Mouse (Mus musculus) embryonic facial prominence, embryonic 15.5 days (tissue): ENCODE measurements at regions not wholly inside any gene's neighbourhood (a gene's known extent, or its start where the extent isn't known, plus 50 kb on each side); places are given as distances from the start of the nearest gene placed in this dataset.
A peak's percentile ranks its signal among the peaks of the same experiment; 100 is the strongest.
"Not testable (repeated sequence)": the region's sequence is repeated elsewhere in the genome, so short reads cannot be mapped to it uniquely, and the experiment has no call there.

Experiments used
- ATAC-seq: fragments of 200-750 bp; cut with Nextera tagmentation; 2 replicates; pipeline ENCODE4 v1.8.0; 2017; ENCODE audit warnings: low read depth, moderate TSS enrichment; ENCODE audit not compliant: insufficient number of reproducible peaks, low FRiP score, low TSS enrichment
- H3K27ac ChIP-seq: fragments of 300-500 bp; sonication (generic); replicated peaks from 2 replicates; pipeline ENCODE4 v1.5.1; 2015; ENCODE audit warnings: mild to moderate bottlenecking, inconsistent platforms
- H3K27me3 ChIP-seq: fragments of 300-500 bp; sonication (generic); 2 replicates; pipeline ENCODE4 v1.6.1; 2015; ENCODE audit warnings: inconsistent platforms
- H3K36me3 ChIP-seq: fragments of 300-500 bp; sonication (generic); 2 replicates; pipeline ENCODE4 v1.6.1; 2015; ENCODE audit warnings: mild to moderate bottlenecking, inconsistent platforms
- H3K4me1 ChIP-seq: fragments of 300-500 bp; sonication (generic); 2 replicates; pipeline ENCODE4 v1.6.1; 2015; ENCODE audit warnings: inconsistent platforms
- H3K4me2 ChIP-seq: fragments of 300-500 bp; sonication (generic); replicated peaks from 2 replicates; pipeline ENCODE4 v1.6.1; 2015; ENCODE audit warnings: mild to moderate bottlenecking, inconsistent platforms
- H3K4me3 ChIP-seq: fragments of 300-500 bp; sonication (generic); replicated peaks from 2 replicates; pipeline ENCODE4 v1.5.1; 2015; ENCODE audit warnings: mild to moderate bottlenecking, inconsistent platforms
- H3K9ac ChIP-seq: fragments of 300-500 bp; sonication (generic); 2 replicates; pipeline ENCODE4 v1.6.1; 2015; ENCODE audit warnings: inconsistent platforms
- H3K9me3 ChIP-seq: fragments of 300-500 bp; sonication (generic); replicated peaks from 2 replicates; pipeline ENCODE4 v1.6.1; 2016; ENCODE audit warnings: inconsistent platforms
- WGBS: fragments of 180-500 bp; shearing (Covaris S2); methylation state at CpG from one replicate; pipeline ENCODE4 v1.1.7; 2015; 5-methylcytosine and 5-hydroxymethylcytosine counted together

DNA sequence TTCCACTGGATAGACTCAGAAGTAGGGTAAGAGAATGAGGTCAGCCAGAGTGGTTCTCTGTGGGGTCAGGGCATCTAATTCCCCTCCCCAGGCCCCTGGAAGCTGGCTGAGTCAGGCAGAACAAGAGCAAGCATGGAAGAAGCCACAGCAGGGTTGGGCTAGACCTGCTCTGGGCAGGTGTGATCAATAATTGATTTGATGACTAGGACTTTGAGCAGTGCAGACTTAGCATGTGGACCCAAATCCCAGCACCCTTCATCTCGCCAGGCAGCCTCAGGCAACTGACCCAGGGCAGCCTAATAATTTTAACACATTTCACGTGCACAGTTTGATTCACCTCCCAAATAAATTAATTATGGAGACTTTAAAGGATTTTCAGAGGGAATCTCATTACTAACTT, 67.2 kb downstream of the Qdpr start:
- H3K36me3 ChIP-seq = no peaks in the 10 kb centered on the region
- no peaks in the 10 kb centered on the region for H3K4me1 ChIP-seq
- ATAC-seq = no peak
- H3K4me2 ChIP-seq = no peak overlapping the region
- H3K4me3 ChIP-seq = no peak overlapping the region
- 58% methylated on average over 2 of the region's 2 CpGs for WGBS
- H3K9ac ChIP-seq = no peak overlapping the region
- no peaks in the 10 kb centered on the region for H3K9me3 ChIP-seq
- no peak overlapping the region for H3K27ac ChIP-seq
- no peaks in the 10 kb centered on the region for H3K27me3 ChIP-seq

DNA sequence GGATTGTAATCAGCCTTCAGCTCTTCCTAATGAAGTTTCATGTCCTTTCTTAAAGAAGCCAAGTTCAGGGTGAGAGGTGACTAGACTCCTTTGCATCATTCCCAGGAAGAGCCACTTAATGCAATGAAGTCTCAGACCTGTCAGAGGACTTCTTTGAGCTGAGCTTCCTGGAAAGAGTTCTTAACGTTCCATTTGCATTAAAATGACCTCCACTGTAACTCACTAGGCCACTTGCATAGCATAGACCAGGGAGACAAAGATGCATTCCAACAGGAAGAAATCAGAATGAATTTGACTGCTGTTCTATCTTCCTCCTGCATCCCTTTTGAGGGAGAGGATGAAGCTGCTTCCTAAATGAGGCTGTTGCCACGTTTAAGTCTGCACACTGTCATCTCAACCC, 71.5 kb downstream of the Qdpr start:
- no peaks in the 10 kb centered on the region for H3K4me1 ChIP-seq
- no peak overlapping the region for H3K4me2 ChIP-seq
- no peaks in the 10 kb centered on the region for H3K9me3 ChIP-seq
- no peak overlapping the region for H3K27ac ChIP-seq
- H3K9ac ChIP-seq = no peak overlapping the region
- no peaks in the 10 kb centered on the region for H3K27me3 ChIP-seq
- H3K4me3 ChIP-seq = no peak overlapping the region
- 11% methylated on average over 2 of the region's 2 CpGs for WGBS
- no peaks in the 10 kb centered on the region for H3K36me3 ChIP-seq
- no peak for ATAC-seq

DNA sequence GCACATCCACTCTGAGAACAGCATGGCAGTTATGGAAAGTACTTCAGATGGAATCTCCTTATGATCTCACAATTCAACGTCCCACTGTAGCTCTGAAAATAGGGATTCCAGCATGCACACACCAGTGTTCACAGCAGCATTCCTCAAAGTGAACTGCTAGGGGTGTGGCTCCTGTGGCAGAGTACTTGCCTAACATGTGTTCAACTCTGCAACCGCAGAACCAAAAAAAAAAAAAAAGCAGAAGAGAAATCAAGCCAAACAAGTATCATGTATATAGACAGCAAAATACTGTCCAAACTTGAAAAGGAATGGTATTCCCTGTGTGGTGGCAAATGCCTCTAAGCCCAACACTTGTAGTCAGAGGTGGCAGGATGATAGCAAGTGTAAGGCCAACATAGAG, 77.0 kb downstream of the Qdpr start:
- no peak overlapping the region for H3K27ac ChIP-seq
- no peak overlapping the region for H3K4me2 ChIP-seq
- H3K4me1 ChIP-seq = no peaks in the 10 kb centered on the region
- H3K9ac ChIP-seq = no peak overlapping the region
- ATAC-seq = no peak
- no peaks in the 10 kb centered on the region for H3K9me3 ChIP-seq
- no peak overlapping the region for H3K4me3 ChIP-seq
- no peaks in the 10 kb centered on the region for H3K27me3 ChIP-seq
- H3K36me3 ChIP-seq = no peaks in the 10 kb centered on the region
- WGBS = 55% methylated on average over 2 of the region's 2 CpGs

DNA sequence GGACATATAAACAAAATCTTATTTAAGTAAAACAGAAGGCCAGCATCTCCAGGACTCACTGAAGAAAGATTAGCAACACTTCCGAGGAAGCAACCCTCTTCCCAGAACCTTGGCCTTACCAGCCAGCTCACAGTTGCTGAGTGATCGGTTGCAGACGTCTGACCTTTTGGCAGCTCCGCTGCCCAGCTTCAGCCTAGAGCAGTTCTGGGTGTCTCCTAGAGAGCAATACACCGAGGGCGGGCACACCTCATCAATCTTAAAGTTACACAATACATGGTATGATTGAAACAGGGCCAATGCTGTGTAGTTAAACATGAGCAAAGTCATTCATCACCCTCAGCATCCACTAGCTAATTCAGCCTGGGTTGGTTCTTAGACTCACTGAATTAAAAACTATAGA, 81.6 kb downstream of the Qdpr start:
- Histone ChIP-seq H3K4me2 (no peak overlapping the region), H3K4me3 (no peak overlapping the region), H3K4me1 (no peaks in the 10 kb centered on the region), H3K9me3 (no peaks in the 10 kb centered on the region), H3K27ac (no peak overlapping the region), H3K27me3 (no peaks in the 10 kb centered on the region), H3K36me3 (no peaks in the 10 kb centered on the region), H3K9ac (no peak overlapping the region)
- no peak for ATAC-seq
- 74% methylated on average over 6 of the region's 6 CpGs for WGBS

DNA sequence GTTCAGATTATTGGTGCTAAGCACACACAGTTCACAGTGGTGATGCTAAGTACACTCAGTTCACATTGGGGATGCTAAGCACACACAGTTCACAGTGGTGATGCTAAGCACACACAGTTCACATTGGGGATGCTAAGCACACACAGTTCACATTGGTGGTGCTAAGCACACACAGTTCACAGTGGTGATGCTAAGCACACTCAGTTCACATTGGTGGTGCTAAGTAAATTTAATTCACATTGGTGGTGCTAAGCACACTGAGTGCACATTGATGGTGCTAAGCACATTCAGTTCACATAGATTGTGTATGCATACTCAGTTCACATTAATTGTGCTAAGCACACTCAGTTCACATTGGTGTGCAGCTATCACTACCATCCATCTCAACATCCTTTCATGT, 89.8 kb downstream of the Qdpr start:
- H3K4me1 ChIP-seq = no peaks in the 10 kb centered on the region
- H3K9ac ChIP-seq = no peak overlapping the region
- H3K27ac ChIP-seq = no peak overlapping the region
- no peak for ATAC-seq
- H3K4me3 ChIP-seq = no peak overlapping the region
- H3K27me3 ChIP-seq = no peaks in the 10 kb centered on the region
- H3K4me2 ChIP-seq = no peak overlapping the region
- H3K36me3 ChIP-seq = no peaks in the 10 kb centered on the region
- H3K9me3 ChIP-seq = no peaks in the 10 kb centered on the region

DNA sequence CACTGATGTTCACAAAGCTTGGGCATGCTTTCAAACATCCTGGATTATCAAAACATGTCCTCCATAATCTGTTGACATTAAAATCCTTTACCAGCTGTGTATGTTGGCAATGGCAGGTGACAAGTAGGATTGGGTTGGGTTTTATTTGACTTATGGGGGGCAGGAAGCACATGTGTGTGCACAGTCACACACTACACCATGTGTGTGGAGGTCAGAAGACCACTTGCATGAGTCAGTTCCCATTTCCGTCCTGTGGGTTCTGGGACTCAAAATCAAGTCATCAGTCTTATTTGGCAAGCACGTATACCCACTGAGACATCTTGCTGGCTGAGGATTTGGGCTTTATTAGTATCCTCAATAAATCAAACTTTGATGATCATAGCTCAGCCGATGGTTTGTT, 109.6 kb downstream of the Qdpr start:
- no peaks in the 10 kb centered on the region for H3K4me1 ChIP-seq
- no peaks in the 10 kb centered on the region for H3K36me3 ChIP-seq
- H3K27ac ChIP-seq = no peak overlapping the region
- H3K9ac ChIP-seq = no peak overlapping the region
- no peak overlapping the region for H3K4me2 ChIP-seq
- WGBS = 84% methylated on average over 3 of the region's 3 CpGs
- no peak for ATAC-seq
- no peak overlapping the region for H3K4me3 ChIP-seq
- H3K9me3 ChIP-seq = no peaks in the 10 kb centered on the region
- H3K27me3 ChIP-seq = no peaks in the 10 kb centered on the region

DNA sequence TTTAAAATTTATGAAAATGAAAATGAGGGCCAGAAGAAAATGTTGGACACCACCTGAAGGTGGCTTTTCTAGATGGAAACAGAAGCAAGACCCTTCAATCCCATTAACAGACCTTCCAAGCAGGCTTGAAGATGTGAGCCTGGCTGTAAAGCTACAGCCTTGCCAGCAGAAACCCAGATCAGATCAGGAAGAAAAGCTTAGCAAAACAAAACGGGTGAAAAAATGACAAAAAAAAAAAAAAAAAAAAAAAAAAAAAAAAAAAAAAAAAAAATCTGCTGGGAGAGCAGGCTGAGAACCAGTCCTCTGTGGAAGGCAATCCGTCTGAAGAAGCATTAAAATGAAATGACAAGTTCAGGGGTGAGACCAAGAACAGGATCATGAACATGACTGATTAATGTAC, 113.2 kb downstream of the Qdpr start:
- Histone ChIP-seq H3K9me3 (no peaks in the 10 kb centered on the region), H3K9ac (no peak overlapping the region), H3K36me3 (no peaks in the 10 kb centered on the region), H3K4me1 (no peaks in the 10 kb centered on the region), H3K27ac (no peak overlapping the region), H3K4me3 (no peak overlapping the region), H3K27me3 (no peaks in the 10 kb centered on the region), H3K4me2 (no peak overlapping the region)
- 46% methylated on average over 2 of the region's 2 CpGs for WGBS
- ATAC-seq = no peak

DNA sequence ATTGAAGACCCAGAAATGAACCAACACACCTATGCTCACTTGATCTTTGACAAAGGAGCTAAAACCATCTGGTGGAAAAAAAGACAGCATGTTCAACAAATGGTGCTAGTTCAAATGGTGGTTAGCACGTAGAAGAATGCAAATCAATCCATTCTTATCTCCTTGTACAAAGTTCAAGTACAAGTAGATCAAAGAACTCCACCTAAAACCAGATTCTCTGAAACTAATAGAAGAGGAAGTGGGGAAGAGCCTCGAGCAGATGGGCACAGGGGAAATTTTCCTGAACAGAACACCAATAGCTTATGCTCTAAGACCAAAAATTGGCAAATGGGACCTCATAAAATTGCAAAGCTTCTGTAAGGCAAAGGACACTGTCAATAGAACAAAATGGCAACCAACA, 125.6 kb downstream of the Qdpr start:
- not testable (repeated sequence) for H3K4me3 ChIP-seq, ATAC-seq, H3K36me3 ChIP-seq, H3K4me1 ChIP-seq, H3K4me2 ChIP-seq, H3K9ac ChIP-seq, H3K27me3 ChIP-seq, H3K27ac ChIP-seq, H3K9me3 ChIP-seq
- 58% methylated on average over 2 of the region's 2 CpGs for WGBS

DNA sequence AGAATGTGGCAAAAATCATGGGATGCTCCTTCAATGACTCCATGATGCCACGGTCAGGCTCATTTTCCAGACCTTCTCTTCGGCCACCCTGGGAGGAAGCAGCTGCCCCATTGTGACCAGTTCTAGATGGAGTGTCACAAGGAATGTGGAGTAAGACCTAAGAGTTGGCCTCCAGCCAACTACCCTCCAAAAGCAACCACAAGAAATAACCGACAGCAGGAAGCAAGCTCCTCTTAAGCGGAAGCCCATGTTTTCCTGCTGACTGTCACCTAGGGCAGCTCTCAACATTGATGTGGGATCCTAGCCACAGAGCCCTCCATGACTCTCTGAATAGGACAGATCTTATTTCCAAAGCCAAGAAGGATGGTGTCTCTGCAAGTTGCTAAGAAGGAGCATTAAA, 126.5 kb downstream of the Qdpr start:
- ATAC-seq = no peak
- no peaks in the 10 kb centered on the region for H3K36me3 ChIP-seq
- H3K9me3 ChIP-seq = no peaks in the 10 kb centered on the region
- H3K4me3 ChIP-seq = no peak overlapping the region
- H3K27me3 ChIP-seq = no peaks in the 10 kb centered on the region
- no peak overlapping the region for H3K27ac ChIP-seq
- WGBS = 76% methylated on average over 4 of the region's 4 CpGs
- H3K9ac ChIP-seq = no peak overlapping the region
- no peak overlapping the region for H3K4me2 ChIP-seq
- H3K4me1 ChIP-seq = no peaks in the 10 kb centered on the region

DNA sequence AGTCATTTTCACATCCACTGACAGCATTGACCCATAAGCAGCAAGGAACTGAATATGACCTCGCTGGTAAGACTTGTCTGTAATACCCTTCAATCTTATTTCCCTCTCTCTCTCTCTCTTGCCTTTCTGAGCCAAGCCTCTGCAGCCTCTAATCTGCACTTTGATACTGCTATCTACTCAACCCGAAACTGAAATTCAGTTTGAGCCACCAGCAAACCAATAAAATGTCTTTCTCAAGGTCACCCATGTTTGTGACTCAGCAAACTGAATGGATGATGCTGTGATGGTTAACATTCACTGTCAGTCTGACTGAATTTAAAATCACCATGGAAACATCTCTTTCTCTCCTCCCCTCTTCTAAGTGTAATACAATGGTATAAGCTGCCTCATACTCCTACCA, 132.0 kb downstream of the Qdpr start:
- H3K27ac ChIP-seq = no peak overlapping the region
- H3K9me3 ChIP-seq = no peaks in the 10 kb centered on the region
- no peak overlapping the region for H3K4me3 ChIP-seq
- H3K36me3 ChIP-seq = no peaks in the 10 kb centered on the region
- H3K9ac ChIP-seq = no peak overlapping the region
- ATAC-seq = no peak
- whole genome bisulfite sequencing = 74% methylated on average over 2 of the region's 2 CpGs
- no peak overlapping the region for H3K4me2 ChIP-seq
- no peaks in the 10 kb centered on the region for H3K27me3 ChIP-seq
- no peaks in the 10 kb centered on the region for H3K4me1 ChIP-seq

DNA sequence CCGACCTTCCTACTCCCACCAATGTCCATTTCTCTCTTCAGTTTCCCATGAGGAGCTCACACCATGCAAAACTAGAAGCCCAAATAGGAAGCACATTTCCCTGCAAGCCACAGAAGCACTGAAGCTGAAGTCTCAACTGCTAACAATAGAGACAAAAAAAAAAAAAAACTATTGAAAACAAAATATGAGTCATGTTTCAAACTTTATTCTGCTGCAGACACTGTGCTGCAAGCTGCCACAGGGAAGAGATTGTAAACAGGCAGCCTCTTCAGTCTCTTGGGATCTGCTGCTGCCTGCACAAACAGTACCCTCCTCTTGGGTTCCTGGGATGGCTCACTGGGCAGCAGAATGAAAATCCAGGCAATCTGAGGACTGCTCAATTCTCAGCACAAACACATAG, 148.9 kb downstream of the Qdpr start:
- ATAC-seq = no peak
- H3K4me3 ChIP-seq = no peak overlapping the region
- H3K9me3 ChIP-seq = no peaks in the 10 kb centered on the region
- H3K36me3 ChIP-seq = no peaks in the 10 kb centered on the region
- 63% methylated on average over 1 of the region's 1 CpGs for WGBS
- H3K9ac ChIP-seq = no peak overlapping the region
- no peaks in the 10 kb centered on the region for H3K27me3 ChIP-seq
- H3K4me1 ChIP-seq = no peaks in the 10 kb centered on the region
- H3K4me2 ChIP-seq = no peak overlapping the region
- H3K27ac ChIP-seq = peak overlapping the region; percentile 61

DNA sequence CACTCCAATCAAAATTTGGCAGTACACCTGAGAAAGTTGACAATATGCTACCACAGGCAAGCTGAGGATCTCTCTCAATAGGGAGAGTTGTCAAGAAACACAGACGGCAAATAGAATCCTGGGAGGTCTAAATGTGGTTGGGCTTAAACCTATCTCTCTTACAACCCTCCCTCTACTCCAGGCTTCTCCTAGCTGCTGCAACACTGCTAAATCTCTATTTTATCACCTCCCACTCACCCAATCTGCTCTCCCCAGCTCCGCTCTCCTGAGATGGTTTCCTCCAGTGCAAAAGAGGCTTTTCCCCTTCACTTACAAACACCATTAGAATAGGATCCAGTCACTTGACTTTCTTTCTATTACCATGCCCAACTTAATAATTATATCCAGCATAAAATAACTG, 151.2 kb downstream of the Qdpr start:
- Histone ChIP-seq H3K9me3 (no peaks in the 10 kb centered on the region), H3K36me3 (no peaks in the 10 kb centered on the region), H3K4me1 (no peaks in the 10 kb centered on the region), H3K9ac (no peak overlapping the region), H3K4me2 (no peak overlapping the region), H3K27ac (no peak overlapping the region), H3K4me3 (no peak overlapping the region), H3K27me3 (no peaks in the 10 kb centered on the region)
- 62% methylated on average over 2 of the region's 2 CpGs for WGBS
- no peak for ATAC-seq

DNA sequence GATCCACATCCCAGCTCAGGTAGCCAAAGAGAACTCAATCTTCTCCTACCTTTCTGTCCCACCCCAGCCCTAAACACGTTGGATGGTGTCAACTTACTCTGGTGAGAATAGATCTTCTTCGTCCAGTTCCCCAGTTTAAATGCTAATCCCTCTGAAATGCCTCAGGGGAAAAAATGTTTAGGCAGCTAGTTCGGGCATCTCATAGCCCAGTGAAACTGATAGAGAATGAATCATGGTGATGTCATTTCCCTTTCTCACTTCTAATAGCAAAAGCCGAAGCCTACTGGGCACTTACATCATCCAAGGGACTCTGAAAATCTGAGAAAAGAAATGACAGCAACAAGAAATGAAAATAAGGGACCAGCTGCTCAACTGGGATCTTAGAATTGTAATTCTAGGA, 154.9 kb downstream of the Qdpr start:
- Histone ChIP-seq H3K27ac (no peak overlapping the region), H3K9ac (no peak overlapping the region), H3K4me1 (no peaks in the 10 kb centered on the region), H3K27me3 (no peaks in the 10 kb centered on the region), H3K4me2 (no peak overlapping the region), H3K36me3 (no peaks in the 10 kb centered on the region), H3K9me3 (no peaks in the 10 kb centered on the region), H3K4me3 (no peak overlapping the region)
- WGBS = 39% methylated on average over 4 of the region's 4 CpGs
- no peak for ATAC-seq
